Mouse (Mus musculus) CH12.LX (cell line): ENCODE measurements around the gene Ugt1a2. TPM values are rescaled to one million over a fixed set of nuclear protein-coding genes. Genes with fewer than 3 reads are reported as not detected.

Experiments
- DNase-seq: peaks from one replicate; pipeline ENCODE4 v3.0.0-alpha.2; 2013; ENCODE audit errors: extremely low read depth
- H3K27ac ChIP-seq: 2 replicates; pipeline ENCODE4 v1.5.1; 2012; ENCODE audit warnings: low read depth, mild to moderate bottlenecking, control low read depth, moderate library complexity; ENCODE audit not compliant: insufficient read depth
- H3K27me3 ChIP-seq: replicated peaks from 2 replicates; pipeline ENCODE3; 2012; ENCODE audit warnings: inconsistent platforms
- H3K36me3 ChIP-seq, 2 experiments: replicated peaks in 1 of 2; 2 replicates each; pipeline versions ENCODE3 to v1.6.1; 2012; ENCODE audit warnings: inconsistent platforms in 1 of 2, low read length in 1 of 2, mild to moderate bottlenecking in 1 of 2, mixed read lengths in 1 of 2, moderate library complexity in 1 of 2; ENCODE audit not compliant: control insufficient read depth in 1 of 2, insufficient read depth in 1 of 2
- H3K4me1 ChIP-seq, 2 experiments: 2 replicates each; pipeline ENCODE4 v1.6.1; 2012; ENCODE audit warnings: inconsistent platforms in 1 of 2, moderate library complexity in 1 of 2; ENCODE audit not compliant: insufficient read depth in 2 of 2, control insufficient read depth in 1 of 2
- H3K4me2 ChIP-seq: 2 replicates; pipeline ENCODE4 v1.6.1; 2012; ENCODE audit warnings: low read depth, mild to moderate bottlenecking, control low read depth; ENCODE audit not compliant: poor library complexity, insufficient read depth, severe bottlenecking
- H3K4me3 ChIP-seq, 3 experiments: fragments of 150-350 bp in 1 of 3; sonication (generic) in 1 of 3; replicated peaks in 1 of 3; 2 replicates each; pipeline versions ENCODE3 to v1.5.1; 2011 to 2012; ENCODE audit warnings: low read depth in 2 of 3, low read length in 2 of 3, mild to moderate bottlenecking in 2 of 3, moderate library complexity in 2 of 3, control low read depth in 1 of 3, improper control_type of control experiment in 1 of 3, inconsistent platforms in 1 of 3, mixed read lengths in 1 of 3; ENCODE audit not compliant: poor library complexity in 1 of 3
- H3K79me2 ChIP-seq: replicated peaks from 2 replicates; pipeline ENCODE4 v1.6.1; 2012; ENCODE audit warnings: mild to moderate bottlenecking, moderate library complexity; ENCODE audit not compliant: control insufficient read depth, poor library complexity, insufficient read depth, severe bottlenecking; ENCODE audit errors: extremely low read depth
- H3K9ac ChIP-seq: 2 replicates; pipeline ENCODE4 v1.6.1; 2012; ENCODE audit warnings: low read depth, mild to moderate bottlenecking, control low read depth, moderate library complexity; ENCODE audit not compliant: insufficient read depth
- H3K9me3 ChIP-seq: replicated peaks from 2 replicates; pipeline ENCODE3; 2012; ENCODE audit warnings: low read length, inconsistent platforms, mixed read lengths
- BHLHE40 ChIP-seq: IDR thresholded peaks from 2 replicates; pipeline ENCODE4 v1.6.1; 2011; ENCODE audit warnings: mild to moderate bottlenecking, low read depth, low read length, improper control_type of control experiment
- CHD1 ChIP-seq: IDR thresholded peaks from 2 replicates; pipeline ENCODE4 v1.6.1; 2012; ENCODE audit warnings: low read depth, low read length, improper control_type of control experiment, inconsistent platforms
- CTCF ChIP-seq, 2 experiments: IDR thresholded peaks in 1 of 2; conservative IDR thresholded peaks in 1 of 2; 2 replicates each; pipeline ENCODE4 v1.5.1; 2011 to 2012; ENCODE audit warnings: low read depth in 2 of 2, low read length in 2 of 2, improper control_type of control experiment in 1 of 2, inconsistent platforms in 1 of 2, mild to moderate bottlenecking in 1 of 2, moderate library complexity in 1 of 2
- ELF1 ChIP-seq: IDR thresholded peaks from 2 replicates; pipeline ENCODE4 v1.6.1; 2014; ENCODE audit warnings: low read depth, mild to moderate bottlenecking, inconsistent platforms, low read length, improper control_type of control experiment
- GABPA ChIP-seq: IDR thresholded peaks from 2 replicates; pipeline ENCODE4 v1.6.1; 2012; ENCODE audit warnings: low read depth, low read length, improper control_type of control experiment, inconsistent platforms; ENCODE audit not compliant: insufficient replicate concordance
- JUN ChIP-seq: IDR thresholded peaks from 2 replicates; pipeline ENCODE4 v1.6.1; 2011; ENCODE audit warnings: low read depth, mild to moderate bottlenecking, low read length, improper control_type of control experiment, moderate library complexity; ENCODE audit not compliant: insufficient read depth
- KAT2A ChIP-seq: IDR thresholded peaks from 2 replicates; pipeline ENCODE4 v1.6.1; 2012; ENCODE audit warnings: low read length, improper control_type of control experiment, inconsistent platforms; ENCODE audit not compliant: insufficient replicate concordance
- MAX ChIP-seq: IDR thresholded peaks from 2 replicates; pipeline ENCODE4 v1.6.1; 2011; ENCODE audit warnings: low read length, improper control_type of control experiment
- MAZ ChIP-seq: IDR thresholded peaks from 2 replicates; pipeline ENCODE4 v1.6.1; 2012; ENCODE audit warnings: low read depth, mild to moderate bottlenecking, inconsistent platforms, low read length, improper control_type of control experiment, moderate library complexity
- MEF2A ChIP-seq: IDR thresholded peaks from 2 replicates; pipeline ENCODE4 v1.6.1; 2014; ENCODE audit warnings: low read depth, mild to moderate bottlenecking, inconsistent platforms, low read length, improper control_type of control experiment, borderline replicate concordance
- MXI1 ChIP-seq: IDR thresholded peaks from 2 replicates; pipeline ENCODE4 v1.6.1; 2011; ENCODE audit warnings: mild to moderate bottlenecking, low read depth, low read length, improper control_type of control experiment
- MYC ChIP-seq: IDR thresholded peaks from 2 replicates; pipeline ENCODE4 v1.6.1; 2011; ENCODE audit warnings: low read depth, mild to moderate bottlenecking, improper control_type of control experiment, low read length
- PAX5 ChIP-seq: IDR thresholded peaks from 2 replicates; pipeline ENCODE4 v1.6.1; 2012; ENCODE audit warnings: low read length, inconsistent platforms, mixed read lengths
- RAD21 ChIP-seq: IDR thresholded peaks from 2 replicates; pipeline ENCODE4 v1.6.1; 2011; ENCODE audit warnings: low read depth, mild to moderate bottlenecking, low read length, improper control_type of control experiment, moderate library complexity
- RCOR1 ChIP-seq: conservative IDR thresholded peaks from 2 replicates; pipeline ENCODE4 v1.6.1; 2012; ENCODE audit warnings: low read depth, mild to moderate bottlenecking, inconsistent platforms, low read length, improper control_type of control experiment
- SMC3 ChIP-seq: IDR thresholded peaks from 2 replicates; pipeline ENCODE4 v1.6.1; 2011; ENCODE audit warnings: low read depth, low read length, improper control_type of control experiment
- TCF12 ChIP-seq: IDR thresholded peaks from 2 replicates; pipeline ENCODE4 v1.6.1; 2014; ENCODE audit warnings: low read depth, mild to moderate bottlenecking, inconsistent platforms, low read length, improper control_type of control experiment
- UBTF ChIP-seq: IDR thresholded peaks from 2 replicates; pipeline ENCODE4 v1.6.1; 2012; ENCODE audit warnings: low read depth, mild to moderate bottlenecking, inconsistent platforms, low read length, improper control_type of control experiment, moderate library complexity
- USF1 ChIP-seq: IDR thresholded peaks from 2 replicates; pipeline ENCODE4 v1.6.1; 2014; ENCODE audit warnings: low read depth, mild to moderate bottlenecking, inconsistent platforms, low read length, improper control_type of control experiment
- USF2 ChIP-seq: conservative IDR thresholded peaks from 2 replicates; pipeline ENCODE4 v1.6.1; 2011; ENCODE audit warnings: low read depth, low read length, improper control_type of control experiment
- ZC3H11A ChIP-seq: IDR thresholded peaks from 2 replicates; pipeline ENCODE4 v1.6.1; 2012; ENCODE audit warnings: low read depth, mild to moderate bottlenecking, inconsistent platforms, low read length, improper control_type of control experiment
- ZMIZ1 ChIP-seq: IDR thresholded peaks from 2 replicates; pipeline ENCODE4 v1.6.1; 2012; ENCODE audit warnings: low read depth, mild to moderate bottlenecking, inconsistent platforms, low read length, improper control_type of control experiment
- dilution Hi-C: fragments of 300-500 bp; cut with MboI; formaldehyde crosslinking; loops from 2 replicates; pipeline ENCODE4 v1.14.3; 2020; ENCODE audit warnings: low sequenced_read_pairs; ENCODE audit not compliant: extremely low pct_unique_long_range_greater_than_20kb, extremely low pct_ligation_motif_present
- in situ Hi-C: fragments of 300-500 bp; cut with MboI; formaldehyde crosslinking; loops from 3 replicates; pipeline ENCODE4 v1.14.3; 2019; ENCODE audit warnings: low sequenced_read_pairs, low pct_ligation_motif_present, low pct_unique_long_range_greater_than_20kb, mixed read lengths
- polyA plus RNA-seq: library from polyadenylated mRNA; unstranded; fragments of >175 nt; gene quantifications from 2 replicates; pipeline ENCODE4 v1.2.1, GENCODE M21; 2012; ENCODE audit warnings: low read depth; ENCODE audit not compliant: insufficient read length
- total RNA-seq, 2 experiments: library from RNA; depleted of rRNA; stranded (reverse); fragments of 300-350 nt in 1 of 2; fragments of >200 nt in 1 of 2; gene quantifications; 2 replicates each; pipeline ENCODE4 v1.2.3; 2012 to 2014

Gene Ugt1a2
- total and polyA plus RNA-seq, 3 experiments = not detected

DNA sequence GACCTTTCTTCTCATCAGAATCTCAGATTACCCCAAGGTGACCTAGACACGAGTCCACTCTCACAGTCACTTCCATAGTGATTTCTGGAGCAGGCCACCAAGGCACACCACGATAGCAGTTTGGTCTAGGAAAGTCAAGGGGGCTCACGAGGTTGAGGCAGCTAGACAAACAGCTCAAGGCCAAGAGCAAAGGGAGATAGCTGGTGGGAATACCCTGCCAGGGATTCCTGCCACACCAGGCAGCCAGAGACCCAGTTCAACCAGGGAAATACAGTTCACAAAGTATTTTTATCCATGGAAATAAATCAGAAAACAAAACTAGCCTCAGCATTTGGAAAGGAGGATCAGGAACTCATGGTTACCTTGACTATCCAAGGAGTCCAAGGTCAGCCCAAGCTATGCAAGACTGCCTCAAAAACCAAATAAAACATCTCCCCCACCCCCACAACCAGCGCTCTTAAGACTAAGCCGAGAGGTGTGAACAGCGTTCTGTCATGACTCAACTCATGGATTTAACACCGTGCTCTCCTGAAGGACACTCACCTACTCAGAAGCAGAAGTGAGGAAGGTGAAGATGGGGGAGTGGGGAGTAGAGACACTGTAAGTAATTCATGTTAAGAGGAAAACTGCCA is 64.0 kb downstream of the Ugt1a2 start:
- Histone ChIP-seq H3K36me3 (peaks cover 65 to 95% of the 10 kb centered on the region in 2 experiments), H3K27ac (no peak overlapping the region)
- TF ChIP-seq USF1 (no peak), ZMIZ1 (no peak), RCOR1 (no peak), PAX5 (no peak), JUN (no peak), KAT2A (no peak), RAD21 (no peak), UBTF (no peak), TCF12 (no peak), ELF1 (no peak), USF2 (no peak), ZC3H11A (no peak), CHD1 (no peak), MAX (no peak), MEF2A (no peak), MAZ (no peak), BHLHE40 (no peak), GABPA (no peak)
- TF ChIP-seq, all 38 proteins: peak for 0
- dilution Hi-C loops = no loop called here
- Histone ChIP-seq H3K9ac (no peak overlapping the region), H3K9me3 (peaks cover 14% of the 10 kb centered on the region), H3K4me3 (no peak overlapping the region), H3K4me1 (peaks cover 2 to 25% of the 10 kb centered on the region in 2 experiments; a peak in 3 of 4 replicates), H3K27me3 (no peaks in the 10 kb centered on the region), H3K79me2 (no peaks in the 10 kb centered on the region), H3K4me2 (no peak overlapping the region)
- in situ Hi-C loops = no loop called here
- no peak for DNase-seq

DNA sequence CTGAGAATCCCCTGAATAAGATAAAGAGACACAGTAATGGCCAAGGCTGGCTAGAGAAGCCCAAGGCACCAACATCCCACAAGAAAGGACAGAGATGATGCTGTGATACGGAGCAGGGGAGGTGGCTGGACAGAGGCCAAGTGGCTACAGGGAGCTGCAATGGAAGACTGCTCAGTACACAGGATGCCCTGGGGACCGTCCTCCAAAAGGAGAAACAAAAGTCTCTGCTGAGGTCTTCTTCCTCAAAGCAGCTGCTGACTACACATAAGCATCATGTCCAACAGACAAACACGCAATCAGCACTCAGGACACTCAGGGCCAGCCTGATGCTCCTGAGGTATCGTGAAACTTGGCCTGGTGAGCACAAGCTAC is 64.5 kb downstream of the Ugt1a2 start:
- H3K36me3 ChIP-seq = peaks cover 70 to 95% of the 10 kb centered on the region in 2 experiments
- H3K9me3 ChIP-seq = peaks cover 13% of the 10 kb centered on the region
- peaks cover 2 to 20% of the 10 kb centered on the region in 2 experiments; a peak in 3 of 4 replicates for H3K4me1 ChIP-seq
- no peak overlapping the region for H3K27ac ChIP-seq
- no peak overlapping the region for H3K9ac ChIP-seq
- H3K4me2 ChIP-seq = no peak overlapping the region
- no peaks in the 10 kb centered on the region for H3K79me2 ChIP-seq
- H3K27me3 ChIP-seq = no peaks in the 10 kb centered on the region
- no peak overlapping the region for H3K4me3 ChIP-seq
- DNase-seq = no peak
- no peak for TF ChIP-seq MXI1
- TF ChIP-seq SMC3 = no peak
- TF ChIP-seq MYC = no peak
- TF ChIP-seq USF1 = no peak
- TF ChIP-seq ZC3H11A = no peak
- TF ChIP-seq CTCF (conservative IDR thresholded peaks at IDR 0.05 in 1 of 2, IDR thresholded peaks at IDR 0.05 in 1 of 2; ENCODE audit: low read depth in 2 of 2, low read length in 2 of 2) = no peak
- no peak for TF ChIP-seq UBTF
- dilution Hi-C loops (no loop called here), in situ Hi-C loops (no loop called here)
